Mouse (Mus musculus) megakaryocyte, embryonic 14.5 days (primary cell): ENCODE measurements around the gene Ddx41.

Experiments
- FLI1 ChIP-seq: IDR thresholded peaks from 2 replicates; pipeline ENCODE4 v1.6.1; 2012; ENCODE audit warnings: low read length, inconsistent platforms, mixed read lengths
- GATA1 ChIP-seq: IDR thresholded peaks from 3 replicates; pipeline ENCODE4 v1.6.1; 2012; ENCODE audit warnings: mixed read lengths, low read length, inconsistent platforms, borderline replicate concordance

- no peak for TF ChIP-seq GATA1
- no peak for TF ChIP-seq FLI1
Observed at GRCm38 (mm10) chr13:55496661-55497060, 39.8 kb downstream of the Ddx41 start.
